Mouse (Mus musculus) intestine, embryonic 14.5 days (tissue): Measurements from ENCODE around the gene Zfp30. TPM values are rescaled to one million over a fixed set of nuclear protein-coding genes. Genes with fewer than 3 reads are reported as not detected.

ENCODE experiments used
- ATAC-seq: fragments of 200-750 bp; cut with Nextera tagmentation; replicated peaks from 2 replicates; pipeline ENCODE4 v1.8.0; 2017; ENCODE audit warnings: low read depth, moderate number of reproducible peaks, moderate TSS enrichment, moderate library complexity; ENCODE audit not compliant: low FRiP score, low TSS enrichment
- DNase-seq: peaks from one replicate; pipeline ENCODE4 v3.0.0-alpha.2; 2018; ENCODE audit warnings: low spot score
- H3K27ac ChIP-seq: fragments of 300-500 bp; sonication (generic); 2 replicates; pipeline ENCODE4 v1.5.1; 2014; ENCODE audit warnings: low read depth, mild to moderate bottlenecking, control low read depth
- H3K27me3 ChIP-seq: fragments of 300-500 bp; sonication (generic); replicated peaks from 2 replicates; pipeline ENCODE4 v1.6.1; 2014; ENCODE audit warnings: low read length, control low read depth; ENCODE audit not compliant: control insufficient read depth, insufficient read depth
- H3K36me3 ChIP-seq: fragments of 300-500 bp; sonication (generic); 2 replicates; pipeline ENCODE4 v1.6.1; 2014; ENCODE audit warnings: low read length, control low read depth; ENCODE audit not compliant: control insufficient read depth, insufficient read depth
- H3K4me1 ChIP-seq: fragments of 300-500 bp; sonication (generic); replicated peaks from 2 replicates; pipeline ENCODE4 v1.6.1; 2014; ENCODE audit warnings: low read length, control low read depth, mixed read lengths; ENCODE audit not compliant: control insufficient read depth, insufficient read depth
- H3K4me2 ChIP-seq: fragments of 300-500 bp; sonication (generic); 2 replicates; pipeline ENCODE4 v1.6.1; 2014; ENCODE audit warnings: low read length
- H3K4me3 ChIP-seq: fragments of 300-500 bp; sonication (generic); 2 replicates; pipeline ENCODE4 v1.5.1; 2014; ENCODE audit warnings: low read depth, low read length, control low read depth, mixed read lengths
- H3K9ac ChIP-seq: fragments of 300-500 bp; sonication (generic); 2 replicates; pipeline ENCODE4 v1.6.1; 2014; ENCODE audit warnings: mild to moderate bottlenecking, low read length
- H3K9me3 ChIP-seq: fragments of 300-500 bp; sonication (generic); 2 replicates; pipeline ENCODE4 v1.6.1; 2016; ENCODE audit warnings: low read length, control low read depth; ENCODE audit not compliant: control insufficient read depth
- WGBS: fragments of 180-500 bp; shearing (Covaris S2); extraction: QIAGEN DNeasy Blood & Tissue Kit; methylation state at CpG from one replicate; pipeline ENCODE4 v1.1.7; 2014; 5-methylcytosine and 5-hydroxymethylcytosine counted together
- polyA plus RNA-seq: library from polyadenylated mRNA; unstranded; fragments of >200 nt; fragmentation: Nextera tagmentation; extraction: Ambion mirVana; gene quantifications from 2 replicates; pipeline ENCODE4 v1.2.1, GENCODE M21; 2014

The Zfp30 gene
- 6.9 and 7.8 TPM in 2 replicates for polyA plus RNA-seq

DNA sequence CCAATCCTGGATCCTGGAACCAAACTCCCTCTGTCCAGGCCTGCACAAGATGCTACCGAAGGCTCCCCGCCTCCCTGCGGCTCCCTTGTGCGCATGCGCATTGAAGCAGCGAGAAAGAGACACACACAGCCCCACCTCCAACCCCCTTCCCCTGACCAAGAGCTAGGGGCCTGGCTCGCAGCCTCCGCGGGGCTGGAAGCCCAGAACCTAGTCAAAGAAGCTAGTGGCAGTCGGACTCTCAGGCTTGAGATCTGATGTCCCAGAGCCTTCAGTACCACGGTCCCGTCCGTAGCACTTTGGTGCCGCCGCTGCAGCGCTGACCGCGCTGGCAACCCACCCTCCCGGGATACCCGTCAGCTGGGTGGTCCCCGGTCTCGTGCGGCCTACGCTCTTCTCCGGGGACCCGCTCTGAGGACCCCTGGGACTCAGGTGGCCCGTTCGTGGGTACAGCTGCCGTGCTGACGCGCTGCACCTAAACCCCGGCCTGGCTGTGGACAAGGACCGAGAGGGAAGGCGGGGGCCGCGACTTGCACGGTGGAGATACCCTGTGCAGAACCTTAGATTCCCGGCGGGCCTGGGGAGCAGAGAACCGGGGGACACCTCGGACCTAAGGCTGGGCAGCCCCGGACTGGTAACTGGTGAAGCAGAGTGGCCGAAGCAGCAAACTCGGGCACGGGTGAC lies at the start of gene Zfp30:
Gene Zfp30, plus strand, starts transcription at position 128 of the 681 bp plus-strand sequence.
- H3K9ac ChIP-seq: peak within 1 kb of the TSS; percentile 84
- under 1% methylated on average over 45 of the region's 45 CpGs for WGBS
- no peaks in the 10 kb centered on the region for H3K27me3 ChIP-seq
- H3K36me3 ChIP-seq: peaks cover 27% of the 10 kb centered on the region
- H3K4me1 ChIP-seq: peaks cover 4% of the 10 kb centered on the region; the same call in 1 of the 2 replicates
- no peaks in the 10 kb centered on the region; the same call in 1 of the 2 replicates for H3K9me3 ChIP-seq
- DNase-seq: peak; percentile 92
- H3K4me2 ChIP-seq: peak within 1 kb of the TSS; percentile 78
- peak within 1 kb of the TSS; percentile 94 for H3K4me3 ChIP-seq
- peak within 1 kb of the TSS; percentile 83 for H3K27ac ChIP-seq
- ATAC-seq: peak; percentile 95

DNA sequence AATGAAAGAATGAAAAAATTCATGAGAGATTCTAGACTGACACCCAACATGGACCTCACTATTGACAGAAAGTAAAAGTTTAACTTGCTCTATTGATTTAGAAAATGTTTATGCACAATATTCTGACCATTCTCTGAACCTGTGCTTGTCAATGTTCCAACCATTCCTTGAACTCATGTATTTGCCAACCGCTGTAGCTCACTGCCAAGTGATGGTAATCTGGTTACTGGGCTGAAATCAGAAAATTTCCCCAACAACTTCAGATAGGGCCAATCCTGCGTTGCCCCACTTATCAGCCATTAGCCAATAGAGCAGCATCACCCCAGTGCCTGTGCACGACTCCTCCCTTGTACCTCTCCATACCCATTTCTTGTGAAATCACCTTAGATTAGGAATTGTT lies 41.5 kb upstream of the Zfp30 start:
- no peaks in the 10 kb centered on the region for H3K27me3 ChIP-seq
- H3K27ac ChIP-seq: no peak overlapping the region
- no peaks in the 10 kb centered on the region for H3K9me3 ChIP-seq
- H3K9ac ChIP-seq: no peak overlapping the region
- no peaks in the 10 kb centered on the region for H3K4me1 ChIP-seq
- H3K4me3 ChIP-seq: no peak overlapping the region
- ATAC-seq: no peak
- no peak overlapping the region for H3K4me2 ChIP-seq
- WGBS: 79% methylated on average over 3 of the region's 3 CpGs
- no peaks in the 10 kb centered on the region for H3K36me3 ChIP-seq
- DNase-seq: no peak

DNA sequence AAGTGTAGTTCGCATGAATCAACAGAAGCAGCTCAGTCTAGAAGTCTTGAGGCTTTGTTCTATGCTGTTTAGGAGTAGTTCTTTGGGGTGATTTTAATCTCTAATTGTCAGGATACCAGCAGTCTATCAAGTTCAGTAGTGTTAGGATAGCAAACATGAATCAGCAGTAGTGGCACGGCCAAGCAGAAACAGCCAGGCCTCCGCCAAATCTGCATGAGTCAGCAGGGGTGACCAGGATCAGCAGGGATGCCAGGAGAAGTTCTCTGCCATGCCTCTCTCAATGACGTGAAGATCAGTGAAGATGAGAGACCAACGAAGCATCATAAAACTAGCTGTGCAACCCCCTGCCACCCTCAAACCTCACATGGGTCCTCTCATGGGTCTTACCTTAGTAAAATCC lies 23.3 kb upstream of the Zfp30 start:
- ATAC-seq (no peak), DNase-seq (no peak)
- Histone ChIP-seq H3K4me1 (no peaks in the 10 kb centered on the region), H3K36me3 (no peaks in the 10 kb centered on the region), H3K9ac (no peak overlapping the region), H3K9me3 (no peaks in the 10 kb centered on the region), H3K27ac (no peak overlapping the region), H3K4me3 (no peak overlapping the region), H3K27me3 (no peaks in the 10 kb centered on the region), H3K4me2 (no peak overlapping the region)
- 83% methylated on average over 5 of the region's 5 CpGs for WGBS

DNA sequence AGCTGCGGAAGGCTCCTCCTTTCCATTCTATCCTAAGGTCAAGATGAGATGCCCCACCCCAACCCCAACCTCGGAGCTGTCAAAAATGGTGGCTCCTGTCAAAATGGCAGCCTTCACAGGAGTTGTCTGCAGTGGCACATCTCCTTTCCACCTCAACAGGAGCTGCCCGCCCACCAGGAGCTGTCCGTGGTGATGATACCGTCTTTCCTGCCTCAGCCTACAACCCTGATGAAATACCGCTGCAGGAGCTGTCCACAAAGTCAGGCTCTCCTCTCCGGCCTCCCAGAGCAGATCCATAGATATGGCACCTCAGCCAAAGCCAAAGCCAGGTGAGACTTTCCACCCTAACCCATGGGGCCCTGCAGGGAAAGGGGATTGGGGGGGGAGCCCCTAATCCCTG lies 19.1 kb upstream of the Zfp30 start:
- Histone ChIP-seq H3K9me3 (no peaks in the 10 kb centered on the region), H3K4me2 (no peak overlapping the region), H3K27ac (no peak overlapping the region), H3K9ac (no peak overlapping the region), H3K36me3 (no peaks in the 10 kb centered on the region), H3K4me1 (peaks cover 5% of the 10 kb centered on the region; the same call in 1 of the 2 replicates), H3K4me3 (no peak overlapping the region), H3K27me3 (no peaks in the 10 kb centered on the region)
- ATAC-seq (no peak), DNase-seq (no peak)
- WGBS: 77% methylated on average over 7 of the region's 7 CpGs

DNA sequence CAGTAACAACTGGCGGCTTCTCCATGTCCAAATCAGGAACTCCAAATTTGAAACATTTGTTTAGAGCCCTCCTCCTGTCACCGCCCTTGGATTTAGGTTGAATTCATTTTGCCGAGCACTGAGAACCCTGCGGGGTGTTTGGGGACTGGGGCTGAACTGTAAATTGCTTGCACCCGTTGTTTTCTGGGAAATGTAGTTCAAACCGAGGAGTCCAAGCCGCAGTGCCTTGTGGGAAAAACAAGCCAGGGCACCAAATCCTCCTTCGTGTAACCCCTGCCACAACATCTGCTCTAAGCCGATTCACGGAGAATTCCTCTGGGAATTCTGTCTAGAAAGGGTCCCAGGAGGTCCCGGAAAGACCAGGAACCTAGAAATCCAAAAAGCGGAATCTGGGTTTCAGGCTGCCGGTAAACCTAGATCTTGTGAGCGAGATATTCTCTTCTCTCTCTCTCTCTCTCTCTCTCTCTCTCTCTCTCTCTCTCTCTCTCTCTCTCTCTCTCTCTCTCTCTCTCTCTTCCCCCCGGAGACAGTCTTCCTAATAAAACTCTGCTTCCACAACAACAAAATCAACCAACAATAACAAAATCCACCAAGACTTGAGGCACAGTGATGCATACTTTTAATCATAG lies 16.6 kb upstream of the Zfp30 start:
- H3K27me3 ChIP-seq: no peaks in the 10 kb centered on the region
- under 1% methylated on average over 15 of the region's 15 CpGs for WGBS
- ATAC-seq (peak; percentile 57), DNase-seq (peak; percentile 88)
- H3K27ac ChIP-seq: peak overlapping the region; percentile 73; the same call in 1 of the 2 replicates
- peak overlapping the region; percentile 62 for H3K4me3 ChIP-seq
- H3K4me2 ChIP-seq: peak overlapping the region; percentile 76
- H3K9ac ChIP-seq: peak overlapping the region; percentile 45
- H3K36me3 ChIP-seq: peaks cover 11% of the 10 kb centered on the region; the same call in 1 of the 2 replicates
- peaks cover 7% of the 10 kb centered on the region; the same call in 1 of the 2 replicates for H3K4me1 ChIP-seq
- H3K9me3 ChIP-seq: no peaks in the 10 kb centered on the region

DNA sequence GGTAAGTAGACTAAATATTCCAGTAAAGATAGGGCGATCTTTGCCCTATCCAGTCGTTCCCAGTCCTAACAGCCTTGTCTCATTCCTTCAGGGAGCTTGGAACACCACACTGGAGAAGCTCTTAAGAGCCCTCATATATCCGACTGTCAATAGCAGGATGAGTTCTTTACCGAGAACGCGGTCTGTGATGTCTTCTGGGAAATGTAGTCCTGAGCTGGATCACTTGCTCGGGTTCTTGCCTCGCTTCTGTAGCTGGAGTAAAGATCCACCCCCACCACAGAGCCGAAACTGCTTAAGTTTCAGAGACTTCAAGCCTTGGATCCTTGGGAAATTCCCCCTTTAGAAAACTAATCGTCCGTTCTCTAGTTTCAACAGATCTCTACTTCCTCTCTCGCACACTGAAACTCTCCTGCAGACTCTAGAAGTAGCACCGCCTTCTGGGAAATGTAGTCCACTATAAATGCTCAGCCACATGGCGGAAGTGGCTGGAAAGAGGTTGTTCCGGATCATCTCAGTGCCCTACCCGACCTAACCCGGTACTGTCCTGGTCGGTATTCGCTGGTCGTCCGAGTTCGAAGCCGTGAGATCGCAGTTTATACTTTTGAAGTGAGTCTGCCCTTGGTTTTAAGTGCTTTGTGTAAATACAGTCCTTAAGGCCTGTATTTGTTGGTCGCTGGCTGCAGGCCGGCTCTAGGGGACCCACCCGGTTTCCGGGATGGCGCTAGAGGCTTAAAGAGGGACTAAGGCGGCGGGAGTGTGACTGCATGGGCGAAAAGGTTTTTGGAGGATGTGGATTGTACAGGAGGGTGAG lies 15.5 kb upstream of the Zfp30 start, which contains the start of gene Zfp84:
Gene Zfp84, plus strand, starts transcription at position 463 of the 811 bp plus-strand sequence.
- H3K27me3 ChIP-seq: no peaks in the 10 kb centered on the region
- WGBS: under 1% methylated on average over 32 of the region's 32 CpGs

DNA sequence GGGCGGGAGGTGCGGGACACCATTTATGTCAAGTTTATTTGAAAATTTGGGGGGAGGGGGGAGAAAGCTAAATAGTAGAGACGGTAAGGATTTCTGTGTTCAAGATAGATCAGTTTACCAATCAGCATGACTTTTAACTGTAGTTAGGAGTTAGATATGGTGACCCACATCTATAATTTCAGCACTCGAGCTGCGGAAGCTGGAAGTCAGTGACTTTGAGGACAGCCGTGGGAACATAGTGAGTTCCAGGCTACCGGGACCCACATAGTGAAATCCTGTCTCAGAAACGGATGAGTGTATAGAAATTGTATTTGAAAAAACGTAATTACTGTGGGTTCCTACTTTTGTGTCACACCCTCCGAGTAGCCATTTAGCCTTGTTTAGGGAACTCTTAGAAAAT lies 14.8 kb upstream of the Zfp30 start:
- H3K4me1 ChIP-seq: peaks cover 7% of the 10 kb centered on the region; the same call in 1 of the 2 replicates
- WGBS: 6% methylated on average over 10 of the region's 10 CpGs
- peak overlapping the region; percentile 62 for H3K4me3 ChIP-seq
- H3K9ac ChIP-seq: peak overlapping the region; percentile 55
- ATAC-seq (no peak), DNase-seq (no peak)
- no peaks in the 10 kb centered on the region for H3K9me3 ChIP-seq
- H3K4me2 ChIP-seq: peak overlapping the region; percentile 67
- peak overlapping the region; percentile 73; the same call in 1 of the 2 replicates for H3K27ac ChIP-seq
- H3K27me3 ChIP-seq: no peaks in the 10 kb centered on the region
- peaks cover 27% of the 10 kb centered on the region for H3K36me3 ChIP-seq

More for the DNA sequence above, 15.5 kb upstream of the Zfp30 start, which contains the start of gene Zfp84:
- Histone ChIP-seq H3K36me3 (peaks cover 20% of the 10 kb centered on the region), H3K9me3 (no peaks in the 10 kb centered on the region), H3K4me1 (peaks cover 7% of the 10 kb centered on the region; the same call in 1 of the 2 replicates), H3K9ac (peak within 1 kb of the TSS; percentile 55), H3K4me2 (peak within 1 kb of the TSS; percentile 76), H3K27ac (peak within 1 kb of the TSS; percentile 73), H3K4me3 (peak within 1 kb of the TSS; percentile 62)
- ATAC-seq: peak; percentile 94
- peak; percentile 91 for DNase-seq

DNA sequence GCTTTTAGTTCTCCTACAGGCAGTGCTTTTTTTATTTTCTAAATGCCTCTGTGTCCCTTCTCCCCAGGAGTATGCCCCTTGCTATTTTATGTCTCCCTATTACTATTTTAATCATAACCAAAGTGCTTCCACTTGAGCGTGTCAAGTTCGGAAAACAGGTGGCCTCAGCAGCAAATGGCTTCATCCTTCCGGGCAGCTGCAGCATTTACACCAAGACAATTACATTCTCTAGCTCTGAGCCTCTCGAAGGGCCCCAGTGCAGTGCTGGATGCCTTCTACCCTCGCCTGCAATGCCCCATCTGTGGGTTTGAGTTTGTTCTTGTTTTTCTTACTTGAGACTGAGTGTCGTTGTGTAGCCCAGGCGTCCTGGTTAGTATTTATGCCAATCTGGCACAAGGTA lies 10.3 kb upstream of the Zfp30 start:
- Histone ChIP-seq H3K9ac (no peak overlapping the region), H3K27ac (no peak overlapping the region), H3K4me3 (no peak overlapping the region), H3K36me3 (peaks cover 72% of the 10 kb centered on the region), H3K9me3 (0 out of 2 replicates have a peak, but pooled peaks cover 5% of the 10 kb centered on the region), H3K4me2 (no peak overlapping the region), H3K27me3 (no peaks in the 10 kb centered on the region), H3K4me1 (peaks cover 7% of the 10 kb centered on the region; the same call in 1 of the 2 replicates)
- WGBS: 90% methylated on average over 7 of the region's 7 CpGs
- DNase-seq (peak; percentile 13), ATAC-seq (no peak)
